Mouse (Mus musculus) kidney, postnatal 0 days (tissue): ENCODE results near the gene Mapk14. TPM values are rescaled to one million over a fixed set of nuclear protein-coding genes. Genes with fewer than 3 reads are reported as not detected.

ENCODE experiments used
- ATAC-seq: fragments of 200-750 bp; cut with Nextera tagmentation; replicated peaks from 2 replicates; pipeline ENCODE4 v1.8.0; 2017; ENCODE audit warnings: low read depth, moderate number of reproducible peaks, moderate TSS enrichment, moderate library complexity; ENCODE audit not compliant: low FRiP score
- DNase-seq: peaks from one replicate; pipeline ENCODE4 v3.0.0-alpha.2; 2016; ENCODE audit warnings: low spot score
- H3K27ac ChIP-seq: fragments of 300-500 bp; sonication (generic); 2 replicates; pipeline ENCODE4 v1.5.1; 2014; ENCODE audit warnings: mild to moderate bottlenecking
- H3K27me3 ChIP-seq: fragments of 300-500 bp; sonication (generic); 2 replicates; pipeline ENCODE4 v1.6.1; 2014; ENCODE audit warnings: low read length, mixed read lengths; ENCODE audit not compliant: insufficient read depth
- H3K36me3 ChIP-seq: fragments of 300-500 bp; sonication (generic); 2 replicates; pipeline ENCODE4 v1.6.1; 2014; ENCODE audit warnings: low read length, mixed read lengths; ENCODE audit not compliant: insufficient read depth
- H3K4me1 ChIP-seq: fragments of 300-500 bp; sonication (generic); replicated peaks from 2 replicates; pipeline ENCODE4 v1.6.1; 2014; ENCODE audit warnings: antibody characterized with exemption, low read length, mixed read lengths; ENCODE audit not compliant: insufficient read depth
- H3K4me2 ChIP-seq: fragments of 300-500 bp; sonication (generic); 2 replicates; pipeline ENCODE4 v1.6.1; 2014; ENCODE audit warnings: mild to moderate bottlenecking, low read length, moderate library complexity, mixed read lengths
- H3K4me3 ChIP-seq: fragments of 300-500 bp; sonication (generic); replicated peaks from 2 replicates; pipeline ENCODE4 v1.5.1; 2014; ENCODE audit warnings: low read depth, low read length
- H3K9ac ChIP-seq: fragments of 300-500 bp; sonication (generic); 2 replicates; pipeline ENCODE4 v1.6.1; 2014; ENCODE audit warnings: low read depth, low read length
- H3K9me3 ChIP-seq: fragments of 300-500 bp; sonication (generic); replicated peaks from 2 replicates; pipeline ENCODE4 v1.6.1; 2016; ENCODE audit warnings: low read length, inconsistent platforms, mixed read lengths
- CTCF ChIP-seq: IDR thresholded peaks from 2 replicates; pipeline ENCODE4 v1.5.1; 2016; ENCODE audit warnings: antibody characterized with exemption, low read depth, mild to moderate bottlenecking, moderate library complexity
- WGBS: fragments of 180-500 bp; shearing (Covaris S2); extraction: QIAGEN DNeasy Blood & Tissue Kit; methylation state at CpG from one replicate; pipeline ENCODE4 v1.1.7; 2014; 5-methylcytosine and 5-hydroxymethylcytosine counted together
- polyA plus RNA-seq: library from polyadenylated mRNA; unstranded; fragments of >200 nt; fragmentation: Nextera tagmentation; extraction: Ambion mirVana; gene quantifications from 2 replicates; pipeline ENCODE4 v1.2.1, GENCODE M21; 2015

Mapk14 gene
- polyA plus RNA-seq, 1 experiment from 2014 or later: 33.8 TPM

GRCm38 (mm10) chr17:28696641-28697040 is 5.5 kb downstream of the Mapk14 start:
- ATAC-seq (no peak), DNase-seq (no peak)
- H3K36me3 ChIP-seq: no peaks in the 10 kb centered on the region
- H3K4me1 ChIP-seq: peaks cover 35% of the 10 kb centered on the region
- no peak for TF ChIP-seq CTCF
- 31% methylated on average over 2 of the region's 2 CpGs for WGBS
- H3K27ac ChIP-seq: no peak overlapping the region
- no peak overlapping the region for H3K9ac ChIP-seq
- H3K4me2 ChIP-seq: no peak overlapping the region
- H3K27me3 ChIP-seq: no peaks in the 10 kb centered on the region
- H3K9me3 ChIP-seq: no peaks in the 10 kb centered on the region
- no peak overlapping the region for H3K4me3 ChIP-seq

DNA sequence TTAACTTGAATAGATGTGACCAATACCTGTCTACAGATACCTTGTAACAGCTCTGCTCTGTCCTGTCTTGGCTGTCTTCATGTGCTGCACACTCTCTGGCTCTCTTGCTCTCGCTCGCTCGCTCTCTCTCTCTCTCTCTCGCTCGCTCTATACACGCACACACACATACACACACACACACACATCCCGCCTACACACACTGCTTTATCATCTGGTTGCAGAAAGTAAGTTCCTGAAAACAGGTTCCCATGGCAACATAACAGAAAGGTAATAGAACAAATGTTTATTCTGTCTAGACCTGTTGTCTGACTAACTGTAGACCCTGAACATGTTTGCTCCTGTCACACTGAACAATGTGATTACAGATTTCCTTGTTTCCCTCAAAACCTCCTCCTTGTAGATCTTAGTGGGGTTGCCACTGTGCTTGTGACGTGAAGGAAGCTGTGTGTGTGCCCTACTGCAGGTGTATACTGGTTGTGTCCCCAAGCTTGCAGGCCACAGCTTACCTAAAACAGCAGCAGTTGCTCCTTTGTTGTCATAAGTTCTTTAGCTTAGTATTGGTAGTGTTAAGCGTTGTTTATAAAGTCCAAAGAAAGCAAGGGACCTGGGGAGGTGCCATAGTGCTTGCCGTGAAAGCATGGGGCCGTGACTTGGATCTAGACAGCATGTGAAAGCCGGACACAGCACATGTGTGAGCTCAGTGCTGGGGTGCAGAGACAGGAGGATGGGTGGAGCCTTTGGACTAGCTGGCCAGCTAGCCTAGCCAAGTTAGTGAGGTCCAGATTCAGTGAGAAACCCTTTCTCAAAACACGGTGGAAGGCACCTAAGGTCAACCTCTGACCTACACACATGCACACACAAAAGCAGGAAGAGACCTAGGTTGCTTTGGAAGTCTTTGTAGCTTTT is 6.4 kb downstream of the Mapk14 start:
- no peaks in the 10 kb centered on the region for H3K9me3 ChIP-seq
- 68% methylated on average over 13 of the region's 13 CpGs for WGBS
- H3K9ac ChIP-seq: peak overlapping the region; percentile 14; the same call in 1 of the 2 replicates
- no peaks in the 10 kb centered on the region for H3K27me3 ChIP-seq
- H3K4me2 ChIP-seq: no peak overlapping the region
- ATAC-seq (no peak), DNase-seq (no peak)
- H3K4me3 ChIP-seq: no peak overlapping the region
- peaks cover 35% of the 10 kb centered on the region for H3K4me1 ChIP-seq
- TF ChIP-seq CTCF: no peak
- no peaks in the 10 kb centered on the region for H3K36me3 ChIP-seq
- peak overlapping the region; percentile 26; the same call in 1 of the 2 replicates for H3K27ac ChIP-seq

DNA sequence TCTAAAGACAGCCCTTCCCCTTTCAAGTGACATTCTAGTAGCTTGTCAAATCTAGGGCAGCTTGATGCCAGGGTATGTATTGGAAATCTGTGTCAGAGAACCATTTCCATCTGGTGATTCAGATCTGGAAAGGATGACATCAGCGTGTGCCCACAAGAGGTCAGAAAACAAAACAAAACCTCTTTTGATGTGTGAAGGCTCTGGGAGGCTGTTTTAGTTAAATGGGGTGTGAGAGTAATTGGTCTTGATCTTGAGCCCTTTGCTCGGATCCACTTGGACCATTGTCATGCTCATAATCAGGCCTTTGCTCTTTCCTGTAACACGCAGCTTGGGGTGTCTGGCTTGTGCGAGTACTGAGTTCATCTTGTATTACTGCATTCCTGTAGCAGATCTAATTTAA is 7.1 kb downstream of the Mapk14 start:
- peaks cover 35% of the 10 kb centered on the region for H3K4me1 ChIP-seq
- no peak overlapping the region for H3K27ac ChIP-seq
- no peak for ATAC-seq

GRCm38 (mm10) chr17:28698672-28699071 is 7.5 kb downstream of the Mapk14 start:
- Histone ChIP-seq H3K4me3 (no peak overlapping the region), H3K27ac (no peak overlapping the region), H3K36me3 (no peaks in the 10 kb centered on the region), H3K9ac (no peak overlapping the region), H3K4me1 (peaks cover 30% of the 10 kb centered on the region), H3K27me3 (no peaks in the 10 kb centered on the region), H3K4me2 (no peak overlapping the region), H3K9me3 (no peaks in the 10 kb centered on the region)
- ATAC-seq (no peak), DNase-seq (no peak)
- no peak for TF ChIP-seq CTCF
- WGBS: 77% methylated on average over 2 of the region's 2 CpGs

More for the DNA sequence above, 7.1 kb downstream of the Mapk14 start:
- Histone ChIP-seq H3K4me2 (no peak overlapping the region), H3K4me3 (no peak overlapping the region), H3K9ac (no peak overlapping the region), H3K27me3 (no peaks in the 10 kb centered on the region), H3K36me3 (no peaks in the 10 kb centered on the region), H3K9me3 (no peaks in the 10 kb centered on the region)
- TF ChIP-seq CTCF: no peak
- DNase-seq: no peak
- 45% methylated on average over 4 of the region's 4 CpGs for WGBS

DNA sequence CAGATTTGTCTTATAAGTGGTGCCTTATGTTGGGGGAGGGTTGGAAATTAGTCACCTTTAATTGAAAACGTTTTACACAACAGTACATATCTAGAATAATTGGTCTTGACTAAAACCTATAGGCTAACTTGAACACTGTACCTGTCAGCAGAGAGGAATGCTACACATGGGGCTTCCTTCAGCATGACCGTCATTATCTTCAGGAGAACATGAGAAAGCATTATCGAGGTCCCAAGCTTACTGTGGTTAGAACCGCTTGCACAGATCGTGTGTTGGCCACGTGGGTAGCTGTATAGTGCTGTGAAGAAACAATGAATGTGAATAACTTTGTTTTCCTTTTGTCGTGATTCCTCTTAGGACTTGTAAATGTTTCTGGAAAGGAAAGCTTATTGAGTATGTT is 8.7 kb downstream of the Mapk14 start:
- WGBS: 79% methylated on average over 7 of the region's 7 CpGs
- Histone ChIP-seq H3K9ac (no peak overlapping the region), H3K36me3 (no peaks in the 10 kb centered on the region), H3K27me3 (no peaks in the 10 kb centered on the region), H3K27ac (no peak overlapping the region), H3K9me3 (no peaks in the 10 kb centered on the region), H3K4me1 (peaks cover 26% of the 10 kb centered on the region), H3K4me3 (no peak overlapping the region), H3K4me2 (no peak overlapping the region)
- no peak for TF ChIP-seq CTCF
- DNase-seq (no peak), ATAC-seq (no peak)

- Histone ChIP-seq H3K4me1 (peaks cover 22% of the 10 kb centered on the region), H3K9me3 (no peaks in the 10 kb centered on the region), H3K9ac (no peak overlapping the region), H3K4me3 (no peak overlapping the region), H3K27ac (no peak overlapping the region), H3K4me2 (no peak overlapping the region), H3K36me3 (no peaks in the 10 kb centered on the region), H3K27me3 (no peaks in the 10 kb centered on the region)
- ATAC-seq: no peak
- WGBS: 94% methylated on average over 4 of the region's 4 CpGs
- no peak for TF ChIP-seq CTCF
- DNase-seq: no peak
Measured at GRCm38 (mm10) chr17:28701171-28701570, 10.0 kb downstream of the Mapk14 start.
